Mouse (Mus musculus) urinary bladder, postnatal 4 days (tissue): ENCODE results near the gene Jak1.

Source experiments
- DNase-seq, 2 experiments: peaks; one replicate each; pipeline ENCODE4 v3.0.0; 2021 to 2022; ENCODE audit warnings: low spot score in 2 of 2

Jak1 gene

GRCm38 (mm10) chr4:101146891-101147655, 118.0 kb downstream of the Jak1 start:
- DNase-seq: no peak

GRCm38 (mm10) chr4:101146047-101146745, 118.9 kb downstream of the Jak1 start:
- DNase-seq: peak; percentile 39 to 77

- DNase-seq: no peak
Measured at GRCm38 (mm10) chr4:101144790-101145189, 120.3 kb downstream of the Jak1 start.

- DNase-seq: no peak
Measured at GRCm38 (mm10) chr4:101144361-101144760, 120.7 kb downstream of the Jak1 start.

- DNase-seq: no peak
Measured at GRCm38 (mm10) chr4:101143901-101144300, 121.2 kb downstream of the Jak1 start.

GRCm38 (mm10) chr4:101141768-101142167, 123.3 kb downstream of the Jak1 start:
- DNase-seq: no peak

GRCm38 (mm10) chr4:101137975-101138374, 127.1 kb downstream of the Jak1 start:
- no peak for DNase-seq

- DNase-seq: no peak
Measured at GRCm38 (mm10) chr4:101135909-101136308, 129.2 kb downstream of the Jak1 start.

GRCm38 (mm10) chr4:101135013-101135412, 130.1 kb downstream of the Jak1 start:
- no peak for DNase-seq

- no peak for DNase-seq
Measured at GRCm38 (mm10) chr4:101121002-101121401, 144.1 kb downstream of the Jak1 start.

GRCm38 (mm10) chr4:101107122-101107521, 158.0 kb downstream of the Jak1 start:
- DNase-seq: no peak
